Mouse (Mus musculus) forebrain, postnatal 0 days (tissue): ENCODE measurements around the gene Gnb2. TPM values are rescaled to one million over a fixed set of nuclear protein-coding genes. Genes with fewer than 3 reads are reported as not detected.

ENCODE experiments used
- ATAC-seq: fragments of 200-750 bp; cut with Nextera tagmentation; 2 replicates; pipeline ENCODE4 v1.8.0; 2017; ENCODE audit warnings: mild to moderate bottlenecking, moderate library complexity
- DNase-seq: peaks from one replicate; pipeline ENCODE4 v3.0.0-alpha.2; 2015
- H3K27ac ChIP-seq: fragments of 300-500 bp; sonication (generic); 2 replicates; pipeline ENCODE4 v1.5.1; 2014; ENCODE audit warnings: low read depth, mild to moderate bottlenecking, antibody characterized with exemption, low read length, moderate library complexity, mixed read lengths
- H3K27me3 ChIP-seq: fragments of 300-500 bp; sonication (generic); 2 replicates; pipeline ENCODE4 v1.6.1; 2014; ENCODE audit warnings: mild to moderate bottlenecking, low read length, mixed read lengths; ENCODE audit not compliant: insufficient read depth
- H3K36me3 ChIP-seq: fragments of 300-500 bp; sonication (generic); 2 replicates; pipeline ENCODE4 v1.6.1; 2014; ENCODE audit warnings: mild to moderate bottlenecking, moderate library complexity; ENCODE audit not compliant: insufficient read depth
- H3K4me1 ChIP-seq: fragments of 300-500 bp; sonication (generic); 2 replicates; pipeline ENCODE4 v1.6.1; 2014; ENCODE audit warnings: antibody characterized with exemption; ENCODE audit not compliant: insufficient read depth
- H3K4me2 ChIP-seq: fragments of 300-500 bp; sonication (generic); 2 replicates; pipeline ENCODE4 v1.6.1; 2014; ENCODE audit warnings: low read depth, mild to moderate bottlenecking, moderate library complexity
- H3K4me3 ChIP-seq: fragments of 300-500 bp; sonication (generic); 2 replicates; pipeline ENCODE4 v1.5.1; 2014; ENCODE audit warnings: low read depth, low read length, mixed read lengths
- H3K9ac ChIP-seq: fragments of 300-500 bp; sonication (generic); 2 replicates; pipeline ENCODE4 v1.6.1; 2014; ENCODE audit warnings: mild to moderate bottlenecking
- H3K9me3 ChIP-seq: fragments of 300-500 bp; sonication (generic); 2 replicates; pipeline ENCODE4 v1.6.1; 2016; ENCODE audit warnings: low read length
- CTCF ChIP-seq: sonication (generic); IDR thresholded peaks from 2 replicates; pipeline ENCODE4 v1.5.1; 2016; ENCODE audit warnings: antibody characterized with exemption, control low read depth, low read depth
- WGBS: fragments of 180-500 bp; shearing (Covaris S2); extraction: QIAGEN DNeasy Blood & Tissue Kit; methylation state at CpG from one replicate; pipeline ENCODE4 v1.1.7; 2014; 5-methylcytosine and 5-hydroxymethylcytosine counted together
- microRNA-seq, 2 experiments: library from miRNA; unstranded; fragments of <30 nt; microRNA quantifications; one replicate each; pipeline ENCODE4; 2016
- polyA plus RNA-seq: library from polyadenylated mRNA; unstranded; fragments of >200 nt; fragmentation: Nextera tagmentation; extraction: Ambion mirVana; gene quantifications from 2 replicates; pipeline ENCODE4 v1.2.1, GENCODE M21; 2015
- total RNA-seq: library from RNA; depleted of rRNA; stranded (reverse); fragments of >200 nt; gene quantifications from 2 replicates; pipeline ENCODE4 v1.2.3, GENCODE M21; 2014; rRNA removed

Gnb2 gene
- total and polyA plus RNA-seq, 2 experiments from 2014 or later, result 766 to 1,339 TPM

- Histone ChIP-seq H3K9me3 (no peaks in the 10 kb centered on the region), H3K36me3 (no peaks in the 10 kb centered on the region), H3K9ac (no peak overlapping the region), H3K4me2 (no peak overlapping the region), H3K27me3 (no peaks in the 10 kb centered on the region), H3K4me3 (no peak overlapping the region), H3K27ac (no peak overlapping the region), H3K4me1 (no peaks in the 10 kb centered on the region)
- ATAC-seq (no peak), DNase-seq (peak; percentile 13)
- 64% methylated on average over 13 of the region's 13 CpGs for WGBS
- TF ChIP-seq CTCF, result no peak
These were observed 39.5 kb downstream of the Gnb2 start for GRCm38 (mm10) chr5:137493831-137494230.

- Histone ChIP-seq H3K4me3 (no peak overlapping the region), H3K9ac (no peak overlapping the region), H3K4me2 (no peak overlapping the region), H3K36me3 (no peaks in the 10 kb centered on the region), H3K27me3 (no peaks in the 10 kb centered on the region), H3K9me3 (no peaks in the 10 kb centered on the region), H3K4me1 (no peaks in the 10 kb centered on the region), H3K27ac (no peak overlapping the region)
- no peak for TF ChIP-seq CTCF
- 63% methylated on average over 4 of the region's 4 CpGs for WGBS
- DNase-seq (peak; percentile 10), ATAC-seq (no peak)
These were observed 41.8 kb downstream of the Gnb2 start for GRCm38 (mm10) chr5:137491559-137491958.

DNA sequence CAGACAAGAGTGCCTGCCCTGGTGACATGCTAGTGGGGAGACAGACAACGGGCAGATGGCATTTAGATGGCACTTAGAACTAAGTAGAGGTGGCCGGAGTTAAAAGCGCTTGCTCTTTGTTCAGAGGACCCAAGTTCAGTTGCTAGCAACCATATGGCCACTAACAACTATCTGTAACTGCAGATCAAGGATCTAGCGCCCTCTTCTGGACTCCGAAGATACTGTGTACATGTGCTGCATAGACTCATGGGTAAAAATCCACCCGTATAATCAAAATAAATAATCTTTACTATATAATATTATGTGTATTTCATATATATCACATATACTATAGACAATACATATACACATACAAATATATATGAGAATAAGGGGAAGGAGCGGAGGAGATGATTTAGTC lies 45.7 kb downstream of the Gnb2 start:
- Histone ChIP-seq H3K9me3 (no peaks in the 10 kb centered on the region), H3K9ac (no peak overlapping the region), H3K4me3 (no peak overlapping the region), H3K4me1 (no peaks in the 10 kb centered on the region), H3K4me2 (no peak overlapping the region), H3K36me3 (no peaks in the 10 kb centered on the region), H3K27ac (no peak overlapping the region), H3K27me3 (peaks cover 5% of the 10 kb centered on the region)
- no peak for DNase-seq
- TF ChIP-seq CTCF, result no peak
- no peak for ATAC-seq
- 90% methylated on average over 7 of the region's 7 CpGs for WGBS

- DNase-seq (no peak), ATAC-seq (no peak)
- no peaks in the 10 kb centered on the region for H3K9me3 ChIP-seq
- H3K27me3 ChIP-seq, result peaks cover 5% of the 10 kb centered on the region
- 2% methylated on average over 17 of the region's 17 CpGs for WGBS
- H3K4me3 ChIP-seq, result peak overlapping the region; percentile 11; the same call in 1 of the 2 replicates
- no peak for TF ChIP-seq CTCF
- H3K4me1 ChIP-seq, result no peaks in the 10 kb centered on the region; the same call in 1 of the 2 replicates
- no peaks in the 10 kb centered on the region for H3K36me3 ChIP-seq
- peak overlapping the region; percentile 29 for H3K4me2 ChIP-seq
- no peak overlapping the region for H3K27ac ChIP-seq
- H3K9ac ChIP-seq, result no peak overlapping the region
These were observed 47.5 kb downstream of the Gnb2 start for GRCm38 (mm10) chr5:137485851-137486155.

GRCm38 (mm10) chr5:137485071-137485850 lies 48.0 kb downstream of the Gnb2 start:
- H3K9me3 ChIP-seq, result no peaks in the 10 kb centered on the region
- no peak for DNase-seq
- ATAC-seq, result no peak

GRCm38 (mm10) chr5:137481897-137482296 lies 51.4 kb downstream of the Gnb2 start:
- WGBS, result 16% methylated on average over 8 of the region's 8 CpGs
- no peaks in the 10 kb centered on the region; the same call in 1 of the 2 replicates for H3K4me1 ChIP-seq
- no peak overlapping the region for H3K4me2 ChIP-seq
- no peaks in the 10 kb centered on the region for H3K9me3 ChIP-seq
- H3K9ac ChIP-seq, result no peak overlapping the region
- TF ChIP-seq CTCF, result no peak
- ATAC-seq (no peak), DNase-seq (no peak)
- no peaks in the 10 kb centered on the region for H3K36me3 ChIP-seq
- no peak overlapping the region for H3K27ac ChIP-seq
- H3K4me3 ChIP-seq, result no peak overlapping the region
- peaks cover 5% of the 10 kb centered on the region for H3K27me3 ChIP-seq

More at GRCm38 (mm10) chr5:137485071-137485850, 48.0 kb downstream of the Gnb2 start:
- Histone ChIP-seq H3K4me3 (peak overlapping the region; percentile 11; the same call in 1 of the 2 replicates), H3K4me1 (no peaks in the 10 kb centered on the region; the same call in 1 of the 2 replicates), H3K9ac (no peak overlapping the region), H3K27me3 (peaks cover 5% of the 10 kb centered on the region), H3K4me2 (peak overlapping the region; percentile 29), H3K36me3 (no peaks in the 10 kb centered on the region), H3K27ac (no peak overlapping the region)
- no peak for TF ChIP-seq CTCF
- WGBS, result 6% methylated on average over 30 of the region's 30 CpGs

DNA sequence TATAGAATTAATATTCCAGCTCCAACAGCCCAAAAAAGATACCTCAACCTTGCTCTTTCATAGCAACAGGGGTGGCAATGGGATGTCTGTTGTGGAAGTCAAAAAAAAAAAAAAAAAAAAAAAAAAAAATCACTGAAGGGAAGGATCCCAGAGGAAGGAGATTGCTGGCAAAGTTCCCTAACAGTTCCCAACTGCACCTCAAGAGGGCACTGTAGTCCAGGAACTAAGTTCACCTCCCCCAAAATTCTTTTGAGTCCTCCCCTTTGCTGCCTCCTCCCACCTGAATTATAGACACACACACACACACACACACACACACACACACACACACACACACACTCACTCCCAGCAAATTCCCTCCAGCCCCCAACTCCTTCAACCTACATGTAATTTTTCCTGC lies 52.2 kb downstream of the Gnb2 start:
- Histone ChIP-seq H3K4me2 (no peak overlapping the region), H3K36me3 (no peaks in the 10 kb centered on the region), H3K9me3 (no peaks in the 10 kb centered on the region), H3K9ac (no peak overlapping the region), H3K4me1 (no peaks in the 10 kb centered on the region; the same call in 1 of the 2 replicates), H3K27ac (no peak overlapping the region), H3K27me3 (peaks cover 5% of the 10 kb centered on the region; the same call in 1 of the 2 replicates), H3K4me3 (no peak overlapping the region)
- ATAC-seq, result no peak
- peak; percentile 75 for TF ChIP-seq CTCF
- peak; percentile 94 for DNase-seq

Small RNAs within 50 kb of the gene (microRNA-seq; reads per million reads assigned to microRNA genes)
- 2.7 to 3.4 reads per million in 2 experiments for gene Mir6418

Other genes with a start within 250 kb of the Gnb2 start
- 48.4 and 73.2 TPM in 2 replicates for gene Ache, start 246.0 kb downstream of the Gnb2 start, total RNA-seq
- gene Ache, start 246.0 kb downstream of the Gnb2 start, polyA plus RNA-seq, result 44.3 and 69.1 TPM in 2 replicates
- gene Ufsp1, start 238.9 kb downstream of the Gnb2 start, total RNA-seq, result 15.2 and 16.2 TPM in 2 replicates
- gene Ufsp1, start 238.9 kb downstream of the Gnb2 start, polyA plus RNA-seq, result 15.8 and 23.4 TPM in 2 replicates
- gene Srrt, start 225.8 kb downstream of the Gnb2 start, total RNA-seq, result 136 and 153 TPM in 2 replicates
- 52.3 and 55.6 TPM in 2 replicates for gene Srrt, start 225.8 kb downstream of the Gnb2 start, polyA plus RNA-seq
- 10.8 and 11.4 TPM in 2 replicates for gene Trip6, start 219.1 kb downstream of the Gnb2 start, total RNA-seq
- 9.9 and 11.6 TPM in 2 replicates for gene Trip6, start 219.1 kb downstream of the Gnb2 start, polyA plus RNA-seq
- gene Slc12a9, start 199.9 kb downstream of the Gnb2 start, total RNA-seq, result 19.3 and 21.8 TPM in 2 replicates
- 12.5 and 18.4 TPM in 2 replicates for gene Slc12a9, start 199.9 kb downstream of the Gnb2 start, polyA plus RNA-seq
- 8.9 and 12.7 TPM in 2 replicates for gene Ephb4, start 183.4 kb downstream of the Gnb2 start, total RNA-seq
- 3.5 and 4.9 TPM in 2 replicates for gene Ephb4, start 183.4 kb downstream of the Gnb2 start, polyA plus RNA-seq
- gene Zan, start 56.4 kb downstream of the Gnb2 start, total RNA-seq, result 0.31 and 0.62 TPM in 2 replicates
- gene Zan, start 56.4 kb downstream of the Gnb2 start, polyA plus RNA-seq, result 0.08 and 0.14 TPM in 2 replicates
- gene Pop7, start 31.0 kb downstream of the Gnb2 start, total RNA-seq, result 79.1 and 80.6 TPM in 2 replicates
- 99.2 and 110 TPM in 2 replicates for gene Pop7, start 31.0 kb downstream of the Gnb2 start, polyA plus RNA-seq
- 21.1 and 25.2 TPM in 2 replicates for gene Gigyf1, start 15.0 kb downstream of the Gnb2 start, total RNA-seq
- gene Gigyf1, start 15.0 kb downstream of the Gnb2 start, polyA plus RNA-seq, result 6.1 and 10.6 TPM in 2 replicates
- gene Epo, start 268 bp downstream of the Gnb2 start, total RNA-seq, result not detected in 2 replicates
- not detected in 2 replicates for gene Epo, start 268 bp downstream of the Gnb2 start, polyA plus RNA-seq
- 234 and 254 TPM in 2 replicates for gene Actl6b, start 20.0 kb upstream of the Gnb2 start, total RNA-seq
- gene Actl6b, start 20.0 kb upstream of the Gnb2 start, polyA plus RNA-seq, result 256 and 281 TPM in 2 replicates
- 12.6 and 16.3 TPM in 2 replicates for gene Tfr2, start 36.3 kb upstream of the Gnb2 start, total RNA-seq
- gene Tfr2, start 36.3 kb upstream of the Gnb2 start, polyA plus RNA-seq, result 9.4 and 11.7 TPM in 2 replicates
- gene Mospd3, start 67.5 kb upstream of the Gnb2 start, total RNA-seq, result 4.9 and 5.8 TPM in 2 replicates
- gene Mospd3, start 67.5 kb upstream of the Gnb2 start, polyA plus RNA-seq, result 61.5 and 67.9 TPM in 2 replicates
- gene Pcolce, start 80.3 kb upstream of the Gnb2 start, total RNA-seq, result 13.1 and 22.5 TPM in 2 replicates
- 18.1 and 20.3 TPM in 2 replicates for gene Pcolce, start 80.3 kb upstream of the Gnb2 start, polyA plus RNA-seq
- 0.23 and 0.24 TPM in 2 replicates for gene Fbxo24, start 95.5 kb upstream of the Gnb2 start, total RNA-seq
- gene Fbxo24, start 95.5 kb upstream of the Gnb2 start, polyA plus RNA-seq, result 0.09 and 0.10 TPM in 2 replicates
- gene Lrch4, start 95.6 kb upstream of the Gnb2 start, total RNA-seq, result 3.3 and 5.6 TPM in 2 replicates
- 11.3 and 12.8 TPM in 2 replicates for gene Lrch4, start 95.6 kb upstream of the Gnb2 start, polyA plus RNA-seq
- gene Gm20605, start 95.7 kb upstream of the Gnb2 start, total RNA-seq, result 3.6 and 6.1 TPM in 2 replicates
- gene Gm20605, start 95.7 kb upstream of the Gnb2 start, polyA plus RNA-seq, result 1.9 and 2.4 TPM in 2 replicates
- 4.4 and 4.6 TPM in 2 replicates for gene Sap25, start 107.8 kb upstream of the Gnb2 start, total RNA-seq
- gene Sap25, start 107.8 kb upstream of the Gnb2 start, polyA plus RNA-seq, result 1.8 TPM in 2 replicates
- gene Irs3, start 112.2 kb upstream of the Gnb2 start, total RNA-seq, result 0.31 and 0.76 TPM in 2 replicates
- 0.08 and 0.29 TPM in 2 replicates for gene Irs3, start 112.2 kb upstream of the Gnb2 start, polyA plus RNA-seq
- gene Agfg2, start 151.2 kb upstream of the Gnb2 start, total RNA-seq, result 18.7 and 22.1 TPM in 2 replicates
- gene Agfg2, start 151.2 kb upstream of the Gnb2 start, polyA plus RNA-seq, result 12.6 and 15.0 TPM in 2 replicates
- 251 and 252 TPM in 2 replicates for gene Nyap1, start 208.1 kb upstream of the Gnb2 start, total RNA-seq
- gene Nyap1, start 208.1 kb upstream of the Gnb2 start, polyA plus RNA-seq, result 42.0 and 48.9 TPM in 2 replicates
- gene Tsc22d4, start 212.2 kb upstream of the Gnb2 start, total RNA-seq, result 120 and 135 TPM in 2 replicates
- 112 and 134 TPM in 2 replicates for gene Tsc22d4, start 212.2 kb upstream of the Gnb2 start, polyA plus RNA-seq
- gene Ppp1r35, start 245.3 kb upstream of the Gnb2 start, total RNA-seq, result 28.8 and 47.4 TPM in 2 replicates
- gene Ppp1r35, start 245.3 kb upstream of the Gnb2 start, polyA plus RNA-seq, result 39.1 and 41.8 TPM in 2 replicates